Mouse (Mus musculus) right cerebral cortex, adult 18-20 months (tissue): ENCODE results near the gene Olfr357.

ENCODE experiments used
- DNase-seq: peaks from one replicate; pipeline ENCODE4 v3.0.0; 2022; ENCODE audit warnings: mixed read lengths

Gene Olfr357

GRCm38 (mm10) chr2:36993527-36993926 is at the start of gene Olfr357:
TSS of gene Olfr357 (plus strand) at chr2:36993827.
- no peak for DNase-seq

GRCm38 (mm10) chr2:36997030-36997429 is 3.4 kb downstream of the Olfr357 start:
- no peak for DNase-seq

- DNase-seq = no peak
Observed at GRCm38 (mm10) chr2:37009235-37009634, 15.6 kb downstream of the Olfr357 start, which contains the start of gene Olfr358. TSS of gene Olfr358 (minus strand) at chr2:37009335.
